Mouse (Mus musculus) layer of hippocampus, postnatal 25 days (tissue): Measurements from ENCODE around the gene Fn1. TPM values are rescaled to one million over a fixed set of nuclear protein-coding genes. Genes with fewer than 3 reads are reported as not detected.

Source experiments
- DNase-seq, 2 experiments: peaks; one replicate each; pipeline ENCODE4 v3.0.0; 2022; ENCODE audit warnings: mixed read lengths in 2 of 2, low spot score in 1 of 2; ENCODE audit errors: extremely low spot score in 1 of 2
- total RNA-seq, 2 experiments: library from RNA; stranded (reverse); gene quantifications; 2 replicates each; pipeline ENCODE4 v1.2.3; 2021

The Fn1 gene
- total RNA-seq: 10 to 100 TPM; 32.8 to 57.2 TPM

DNA sequence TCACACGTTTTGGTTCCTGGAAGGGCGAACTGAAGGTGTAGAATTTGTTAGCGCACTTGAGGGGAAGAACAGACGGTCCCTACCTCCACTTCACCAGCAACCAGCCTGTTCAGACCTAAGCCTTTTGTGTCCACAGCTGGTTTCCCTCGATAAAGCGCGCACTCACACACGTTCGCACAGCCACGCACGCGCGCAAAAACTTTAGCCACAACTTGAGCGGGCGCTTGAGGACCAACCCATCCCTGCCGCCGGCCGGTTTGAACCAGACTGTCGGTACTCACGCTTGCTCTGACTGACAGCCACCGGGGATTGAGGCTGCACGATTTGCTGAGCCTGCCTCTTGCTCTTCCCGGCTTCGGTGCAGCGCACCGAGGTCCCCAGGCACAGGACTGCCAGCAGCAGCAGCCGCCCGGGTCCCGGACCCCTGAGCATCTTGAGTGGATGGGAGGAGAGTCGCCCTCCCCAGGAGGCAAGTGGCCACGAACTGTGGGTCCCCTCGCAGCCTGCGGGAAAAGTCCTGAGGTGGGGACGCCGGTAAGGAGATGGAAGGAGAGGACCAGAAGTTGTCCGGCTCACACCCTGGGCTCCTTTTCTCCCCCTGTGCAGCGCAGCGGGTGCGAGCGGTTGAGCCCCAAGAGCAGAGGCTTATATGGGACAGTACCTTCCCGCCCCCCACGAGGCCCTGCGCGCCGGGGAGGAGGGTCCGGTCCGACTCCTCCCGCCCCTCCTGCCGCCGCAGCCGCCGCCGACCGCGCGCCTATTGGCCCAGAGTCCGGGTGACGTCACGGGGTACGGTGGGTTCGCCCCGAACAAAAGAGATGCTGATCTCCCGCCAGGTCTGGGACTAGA is at the start of gene Fn1:
Gene Fn1 (minus strand): TSS at position 650 of the 849 bp plus-strand sequence.
- peak; percentile 33 to 59 for DNase-seq

DNA sequence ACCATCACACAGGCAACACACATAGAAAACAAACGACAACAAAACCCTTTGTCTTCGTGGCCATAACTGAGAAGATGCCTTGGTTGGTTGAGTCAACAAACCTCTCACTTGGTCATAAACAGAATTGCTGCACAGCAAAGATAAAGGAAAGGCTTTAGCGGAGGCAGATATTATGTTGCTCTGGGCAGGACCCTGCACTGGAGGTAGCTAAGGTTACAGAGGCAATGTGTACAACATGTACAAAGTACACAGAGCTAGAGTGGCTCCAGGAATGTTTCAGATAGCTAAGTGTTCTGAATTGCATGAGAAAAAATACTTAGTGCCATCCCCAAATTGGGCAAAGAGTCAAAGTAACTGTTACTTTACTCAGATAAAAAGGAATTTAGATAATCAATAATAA is 43.1 kb upstream of the Fn1 start:
- no peak for DNase-seq

DNA sequence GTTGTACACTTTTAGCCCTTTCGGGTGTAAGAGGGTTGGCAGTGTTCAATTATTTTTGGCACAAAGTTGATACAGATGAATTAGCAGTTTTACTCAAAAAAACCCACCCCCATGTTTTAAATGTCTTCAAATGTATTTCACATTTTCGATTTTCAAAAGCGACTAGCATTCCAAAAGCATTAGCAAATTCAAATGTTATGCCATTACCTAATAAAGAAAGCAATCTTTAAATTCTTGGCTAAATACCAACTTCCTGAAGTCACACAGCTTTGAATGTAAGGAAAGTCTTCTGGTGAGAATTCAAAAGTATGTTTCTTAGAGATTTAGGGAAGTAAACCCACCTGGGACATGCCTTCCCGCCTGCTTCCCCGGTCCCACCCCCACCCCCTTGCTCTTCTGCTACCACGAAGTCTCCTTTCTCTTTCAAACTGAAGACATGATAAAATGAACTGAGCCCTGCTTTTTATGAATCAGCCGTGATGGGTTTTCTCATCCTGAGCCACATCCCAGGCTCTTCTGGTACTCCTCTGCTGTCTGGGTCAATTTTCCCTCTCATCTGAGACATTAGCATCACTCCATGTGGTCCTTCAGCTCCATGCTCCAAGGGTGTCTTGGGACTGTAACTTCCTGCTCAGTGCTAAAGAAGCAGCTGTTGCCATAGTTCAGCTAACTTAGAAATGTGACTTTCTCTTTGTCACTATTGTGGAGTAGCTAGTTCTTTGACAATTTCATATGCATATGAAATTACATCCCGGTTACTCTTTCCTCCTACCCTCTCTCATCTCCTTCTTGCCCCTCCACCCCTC is 38.7 kb upstream of the Fn1 start:
- DNase-seq: no peak

DNA sequence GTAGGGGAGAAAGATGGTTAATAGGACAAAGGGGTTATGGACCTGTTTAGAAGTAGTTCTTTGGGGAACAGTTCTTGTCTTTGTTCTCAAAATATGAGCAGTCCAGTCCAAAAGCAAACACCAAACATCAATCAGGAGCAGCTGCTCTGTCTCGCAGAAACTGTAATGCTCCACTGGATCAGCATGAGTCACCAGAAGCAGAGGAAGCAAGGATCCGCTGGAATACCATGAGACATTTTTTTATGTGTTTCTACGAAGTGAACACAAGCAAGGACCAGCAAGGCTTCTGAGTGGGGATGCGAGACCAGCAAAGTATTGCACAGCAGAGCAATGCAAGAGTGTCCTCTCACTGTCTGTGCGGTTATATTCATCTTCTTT is 35.9 kb upstream of the Fn1 start:
- no peak for DNase-seq

DNA sequence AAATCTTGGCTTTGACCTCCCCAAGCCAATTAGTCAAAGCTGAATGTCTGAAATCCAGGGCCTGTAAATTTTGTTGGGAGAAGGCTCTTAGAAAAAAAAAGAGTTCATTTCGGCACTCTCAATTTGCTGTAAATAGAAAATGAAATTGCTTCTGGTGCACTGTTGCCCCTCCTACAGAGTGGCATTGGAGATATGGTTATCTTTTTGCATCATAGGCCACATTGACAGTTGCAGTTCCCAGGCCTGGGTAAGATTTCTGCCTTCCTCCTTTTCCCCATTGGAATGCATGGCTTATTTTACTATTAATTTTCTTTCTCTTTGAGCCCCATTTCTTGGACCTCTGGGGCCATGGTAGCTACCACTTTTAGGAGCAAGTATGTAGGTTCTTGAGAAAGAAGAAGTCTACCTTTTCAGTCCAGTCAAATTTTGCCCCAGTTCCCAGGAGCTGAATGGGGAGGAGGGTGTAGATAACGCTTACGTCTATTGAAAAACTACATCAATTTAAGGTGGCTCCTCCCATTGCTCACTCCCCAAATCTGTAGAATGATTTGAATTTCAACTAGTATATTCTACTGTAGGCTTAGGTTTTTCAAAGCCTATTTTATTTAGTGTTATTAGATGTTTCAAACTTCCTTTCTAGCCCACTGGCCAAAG is 35.4 kb upstream of the Fn1 start:
- no peak for DNase-seq

DNA sequence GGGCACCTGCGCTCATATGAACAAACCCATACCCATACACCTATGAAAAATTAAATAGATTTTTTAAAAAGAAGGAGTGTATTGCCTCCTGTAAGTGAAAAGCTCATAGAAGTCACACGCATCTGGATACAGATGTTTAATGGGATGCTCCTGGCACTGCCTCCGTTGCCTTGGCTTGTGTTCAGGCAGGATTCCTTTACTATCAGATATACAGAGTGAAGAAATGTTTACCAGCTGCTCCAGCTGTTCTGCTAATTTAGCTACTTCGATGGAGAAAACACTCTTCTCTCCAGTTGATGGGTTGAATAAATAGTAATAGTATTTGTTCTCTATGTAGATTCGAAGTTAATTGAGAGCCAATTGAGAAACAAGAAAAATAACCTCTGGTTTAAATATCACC is 33.8 kb upstream of the Fn1 start:
- no peak for DNase-seq

DNA sequence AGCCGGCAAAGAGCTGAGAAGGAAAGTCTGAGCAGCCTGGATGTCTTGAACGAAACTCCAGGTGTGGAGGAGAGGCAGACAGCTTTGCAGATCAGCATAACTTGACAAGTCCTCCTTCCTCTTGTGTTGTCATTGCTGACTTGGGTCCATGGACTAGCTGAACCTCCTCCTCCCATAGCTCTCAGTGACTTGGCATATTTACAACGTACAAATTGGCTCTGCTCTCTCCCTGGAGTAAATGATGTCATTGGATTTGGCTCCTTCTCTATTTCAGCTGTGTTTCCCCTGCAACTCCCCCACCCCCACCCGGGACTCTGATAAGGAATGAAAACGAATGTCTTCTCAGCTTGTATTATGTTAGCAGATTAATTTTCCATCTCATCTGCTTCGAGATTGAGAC is 30.7 kb upstream of the Fn1 start:
- DNase-seq: no peak

DNA sequence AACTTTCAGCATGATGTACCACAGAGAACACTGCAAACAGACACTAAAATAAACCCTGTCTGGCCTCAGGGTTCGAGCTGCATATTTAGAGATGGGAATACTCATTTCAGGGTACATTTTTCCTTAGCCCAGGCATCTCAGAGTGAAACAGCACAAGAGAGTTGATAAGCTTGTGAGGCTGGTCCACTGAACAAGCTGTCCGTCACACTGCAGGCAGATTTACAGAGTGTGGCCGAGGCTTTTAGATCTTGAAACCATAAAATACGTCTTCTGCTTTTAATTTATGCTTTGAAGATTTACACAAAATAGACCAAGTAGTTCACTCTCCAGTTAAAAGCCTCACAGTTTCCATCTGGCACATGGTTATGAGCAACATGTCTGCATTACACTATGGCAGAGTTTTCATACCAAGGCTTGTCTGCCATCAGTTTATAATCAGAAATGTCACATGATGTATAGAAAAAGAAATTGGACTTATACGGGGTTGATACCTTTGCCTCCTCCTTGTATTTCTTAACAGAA is 29.3 kb upstream of the Fn1 start:
- no peak for DNase-seq

DNA sequence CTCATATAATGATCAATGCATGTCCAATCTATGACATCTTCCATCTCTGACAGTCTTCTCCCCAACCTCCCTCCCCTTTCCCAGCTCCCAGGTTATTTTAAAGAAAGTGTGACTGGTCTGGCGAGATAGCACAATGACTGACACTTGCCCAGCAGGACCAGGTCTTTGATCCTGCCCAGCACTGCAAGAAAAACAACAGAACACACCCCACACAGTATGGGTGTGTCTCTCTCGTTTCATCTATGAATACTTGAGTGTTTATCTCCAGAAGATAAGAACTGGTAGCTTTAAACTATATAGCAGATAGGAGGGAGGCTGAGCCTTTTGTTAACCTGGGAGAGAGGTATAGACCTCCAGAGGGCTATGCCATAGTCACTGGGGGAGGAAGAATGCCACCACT is 28.3 kb upstream of the Fn1 start:
- no peak for DNase-seq

DNA sequence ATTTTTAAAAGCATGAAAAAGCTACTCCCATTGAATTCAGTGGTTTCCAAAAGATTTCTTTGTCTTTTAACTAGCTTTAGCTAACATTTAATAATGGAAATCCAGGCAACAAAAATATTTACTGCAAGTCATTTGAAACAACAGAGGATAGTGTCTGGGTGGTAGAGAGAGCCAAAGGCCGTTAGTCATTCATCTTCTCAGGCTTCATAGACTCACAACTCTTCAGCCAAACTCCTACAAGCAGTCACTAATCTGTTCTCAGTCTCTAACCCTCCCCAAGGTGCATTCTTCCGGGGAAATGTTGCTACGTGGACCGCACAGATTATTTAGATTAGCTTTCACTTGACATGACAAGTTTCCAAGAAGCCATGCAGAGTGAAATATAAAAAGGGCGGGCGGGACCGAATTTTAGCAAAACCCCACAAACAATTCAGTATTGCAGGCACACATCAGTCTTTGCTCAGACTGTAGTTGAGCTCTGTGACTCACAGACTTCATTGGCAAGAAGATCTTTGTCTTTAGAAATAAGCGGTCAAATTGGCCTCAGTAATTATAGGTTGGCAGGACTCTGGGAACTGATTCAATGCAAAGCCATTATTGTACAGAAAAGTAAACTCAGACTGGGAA is 27.2 kb upstream of the Fn1 start:
- no peak for DNase-seq

DNA sequence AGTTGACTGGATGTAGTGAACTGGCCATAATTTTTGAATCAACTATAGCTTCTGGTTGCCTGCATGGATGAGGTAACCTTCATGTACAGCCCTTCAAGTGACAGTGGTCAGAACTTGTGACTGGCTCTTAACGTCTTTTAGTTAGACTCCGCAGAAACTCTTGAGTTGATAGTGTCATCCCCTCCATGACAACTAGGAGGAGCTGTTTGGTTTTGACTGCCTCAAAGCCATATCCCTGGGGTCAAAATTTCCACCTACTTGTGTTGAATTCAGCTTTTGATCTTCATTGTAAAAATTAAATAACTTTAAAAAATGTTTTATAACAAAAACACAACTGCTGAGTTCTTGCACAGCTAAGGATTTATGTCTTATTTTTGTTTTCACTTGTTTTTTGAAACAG is 22.4 kb upstream of the Fn1 start:
- DNase-seq: no peak

DNA sequence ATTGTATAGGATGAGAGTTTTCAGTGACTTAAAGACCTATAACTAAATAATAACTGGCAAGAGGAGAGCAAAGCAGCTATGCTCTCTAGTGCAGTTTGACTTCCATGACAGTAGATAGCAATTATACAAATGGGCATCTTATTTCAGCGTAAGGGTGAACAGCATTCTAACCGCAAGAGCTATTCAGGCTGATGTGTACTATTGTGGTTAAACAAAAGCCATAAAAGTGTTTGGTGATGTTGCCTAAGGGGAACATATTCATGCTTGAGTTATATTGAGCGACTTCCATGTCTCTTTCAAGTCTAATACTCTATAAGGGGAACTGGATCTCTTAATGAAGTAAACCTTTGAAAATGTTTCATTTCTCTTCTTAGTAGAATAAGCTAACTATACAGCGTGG is 21.3 kb upstream of the Fn1 start:
- DNase-seq: no peak

DNA sequence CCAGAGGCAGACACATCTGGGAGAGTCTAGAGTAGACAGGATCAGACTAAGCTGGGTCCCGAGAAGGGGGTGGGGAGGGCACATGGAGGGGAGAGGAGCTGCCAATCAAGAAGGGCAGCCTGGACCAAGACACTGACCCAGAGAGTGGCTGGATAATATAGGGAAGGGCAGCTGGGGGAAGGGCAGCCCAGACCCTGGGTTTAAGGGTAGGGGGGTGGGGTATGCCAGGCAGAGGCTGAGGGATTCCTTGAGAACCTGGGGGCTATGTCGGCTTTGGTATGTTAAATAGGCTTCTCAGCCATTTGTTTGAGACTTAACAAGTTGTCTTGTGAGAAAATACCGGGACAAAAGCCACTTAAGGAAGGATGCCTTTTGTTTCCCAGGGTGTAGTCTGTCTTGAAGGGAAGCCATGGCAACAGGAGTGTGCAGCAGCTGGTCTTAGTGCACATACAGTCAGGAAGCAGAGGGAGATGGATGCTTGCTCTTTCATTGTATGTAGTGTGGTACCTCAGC is 20.5 kb upstream of the Fn1 start:
- no peak for DNase-seq

DNA sequence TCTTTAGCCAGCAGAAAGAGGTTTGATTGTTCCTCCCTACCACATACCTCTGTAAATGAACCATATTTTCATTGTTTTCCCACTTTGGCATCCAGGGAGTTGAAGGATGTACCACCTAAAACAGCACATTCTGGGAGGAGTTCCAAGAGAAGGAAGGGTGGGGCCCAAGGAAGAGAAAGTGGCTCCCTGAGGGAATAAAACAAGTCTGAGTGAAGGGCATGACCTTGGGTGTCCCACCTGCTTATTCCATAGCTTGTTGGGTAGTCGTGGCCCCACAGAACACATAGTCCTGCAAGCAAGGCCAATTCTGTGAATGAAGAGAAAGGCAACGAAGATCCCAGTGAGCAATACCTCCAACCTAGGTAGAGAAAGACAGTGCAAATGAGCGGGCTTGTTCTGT is 19.3 kb upstream of the Fn1 start:
- no peak for DNase-seq

DNA sequence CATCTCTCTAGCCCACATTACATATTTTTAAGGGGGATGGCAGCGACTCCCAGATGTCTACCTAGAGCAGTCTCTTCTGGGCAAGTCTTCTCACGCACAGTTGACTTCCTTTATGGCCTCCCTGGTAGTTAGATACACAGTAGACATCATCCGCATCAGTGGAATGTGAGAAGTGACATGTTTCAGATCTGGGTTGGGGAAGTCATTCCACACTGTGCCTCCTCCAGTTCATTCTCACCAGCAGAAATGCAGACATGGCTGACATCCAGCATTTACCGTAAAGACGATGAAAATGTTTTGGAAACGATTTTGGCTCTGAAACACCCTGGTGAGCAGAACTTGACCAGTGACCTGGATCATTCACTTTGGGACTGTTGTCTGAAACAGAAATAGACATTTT is 10.2 kb upstream of the Fn1 start:
- no peak for DNase-seq

DNA sequence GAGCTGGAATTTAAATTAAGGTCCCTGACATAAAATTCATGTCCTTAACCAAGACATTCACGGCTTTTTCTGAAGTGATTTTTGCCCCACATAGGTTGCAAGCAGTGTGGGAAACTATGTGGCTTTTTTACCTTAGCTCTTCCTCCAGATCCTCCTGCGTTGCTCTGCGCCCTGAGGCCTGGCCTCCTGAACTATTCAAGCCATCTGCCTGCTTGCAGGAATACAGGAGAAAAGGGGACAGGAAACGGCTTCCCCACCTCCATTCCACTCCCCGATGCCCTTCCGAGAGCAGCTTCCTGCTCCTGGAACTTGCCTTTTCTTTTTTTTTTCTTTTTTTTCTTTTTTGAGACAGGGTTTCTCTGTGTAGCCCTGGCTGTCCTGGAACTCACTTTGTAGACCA is 5.6 kb upstream of the Fn1 start:
- no peak for DNase-seq

DNA sequence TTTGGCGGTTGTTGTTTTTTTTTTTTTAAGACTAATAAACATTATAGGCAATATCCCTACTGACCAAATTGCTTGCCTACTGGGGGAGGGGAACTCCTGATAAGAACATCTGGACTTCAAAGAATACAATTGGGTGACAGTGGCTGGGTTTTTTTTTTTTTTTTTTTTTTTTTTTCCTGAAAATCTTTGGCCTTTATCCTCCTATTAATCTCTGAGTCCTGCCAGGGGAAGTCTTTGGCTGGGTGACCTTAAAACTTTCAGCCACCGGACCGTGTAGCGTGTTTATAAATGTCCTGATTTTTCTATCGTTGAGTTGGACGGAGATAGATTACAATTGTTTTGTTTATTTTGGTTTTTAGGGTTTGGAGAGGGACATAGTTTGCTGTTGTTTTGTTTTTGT is 3.3 kb upstream of the Fn1 start:
- no peak for DNase-seq

DNA sequence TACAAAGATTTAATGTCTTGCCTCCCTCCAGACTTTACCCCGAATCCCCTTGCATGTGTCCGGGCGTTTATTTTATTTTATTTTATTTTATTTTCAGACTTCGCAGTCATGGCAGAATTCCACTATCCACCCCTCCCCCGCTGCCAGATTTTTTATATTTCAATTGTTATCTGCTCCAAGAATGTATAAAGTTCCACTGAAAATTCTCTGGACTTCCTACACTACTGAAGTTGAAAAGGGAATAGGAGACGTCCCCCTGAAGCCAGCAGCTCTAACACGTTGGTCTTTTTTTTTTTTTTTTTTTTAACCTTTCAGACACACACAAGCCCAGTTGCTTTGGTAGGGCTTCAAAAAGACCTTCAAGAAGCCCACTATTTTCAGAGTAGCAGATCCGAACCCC is 1.2 kb upstream of the Fn1 start:
- no peak for DNase-seq

DNA sequence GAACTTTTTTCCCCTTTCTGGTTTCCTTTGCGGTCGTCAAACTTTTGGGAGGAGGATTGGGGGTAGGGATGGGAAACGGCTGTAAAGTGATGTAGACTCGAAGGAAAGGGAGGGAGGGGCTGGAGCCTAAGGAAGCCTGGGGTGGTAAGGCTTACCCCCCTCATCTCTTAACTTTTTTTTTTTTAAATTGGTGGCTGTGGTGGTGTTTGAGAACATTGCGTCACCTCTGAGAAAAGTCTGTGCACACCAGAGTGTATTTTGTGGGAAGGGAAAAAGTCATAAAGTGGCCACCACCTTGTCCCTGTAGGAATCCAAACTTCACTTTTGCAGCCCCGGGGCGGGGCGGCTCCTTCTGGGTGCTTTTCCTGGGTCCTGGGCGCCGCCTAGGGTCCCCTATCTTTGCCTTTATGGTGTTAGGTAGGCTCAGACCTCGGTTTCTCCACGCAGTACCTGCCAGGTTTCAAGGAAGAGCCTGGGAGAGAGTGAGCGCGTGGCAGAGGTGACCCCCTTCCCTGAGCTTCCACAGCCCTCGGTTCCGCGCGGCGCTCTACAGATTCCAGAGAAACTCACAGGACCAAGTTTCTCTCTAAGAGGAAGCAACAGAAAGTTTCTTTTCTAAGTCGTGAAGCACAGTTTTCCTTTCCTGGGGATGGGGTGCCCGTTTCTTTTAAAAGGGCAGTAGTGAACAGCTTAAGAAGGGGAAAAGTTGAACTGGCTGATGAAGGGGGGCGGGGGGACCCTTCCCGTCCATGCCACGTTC is 580 bp upstream of the Fn1 start:
- no peak for DNase-seq

DNA sequence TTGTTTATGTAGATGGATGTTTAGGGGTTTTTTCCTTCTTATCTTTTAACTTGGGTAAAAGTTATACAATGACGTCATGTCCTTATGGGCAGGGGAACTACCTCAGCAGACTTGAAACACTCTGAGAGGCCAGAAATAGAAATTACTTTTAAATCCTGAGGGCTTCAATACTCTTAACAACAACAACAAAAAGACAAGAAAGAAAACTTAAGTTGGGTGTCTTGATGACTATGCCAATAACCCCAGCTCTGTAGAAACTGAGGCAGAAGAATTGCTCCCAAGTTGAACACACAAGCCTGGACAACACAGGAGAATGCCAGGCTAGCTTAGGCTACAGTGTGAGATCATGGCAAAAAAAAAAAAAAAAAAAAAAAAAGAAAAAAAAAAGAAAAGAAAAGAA is 1.2 kb downstream of the Fn1 start:
- no peak for DNase-seq
